Mouse (Mus musculus) bone marrow, adult 2 months (tissue): ENCODE results near the gene Zbtb9.

Experiments used
- CTCF ChIP-seq: fragments of 200-500 bp; IDR thresholded peaks from 2 replicates; pipeline ENCODE4 v1.5.1; 2011; ENCODE audit warnings: low read length, control low read depth; ENCODE audit not compliant: control insufficient read depth, insufficient read depth
- POLR2A ChIP-seq: fragments of 200-500 bp; IDR thresholded peaks from 2 replicates; pipeline ENCODE4 v1.6.1; 2011; ENCODE audit warnings: low read depth, mild to moderate bottlenecking, control low read depth, low read length, borderline replicate concordance; ENCODE audit not compliant: control insufficient read depth

DNA sequence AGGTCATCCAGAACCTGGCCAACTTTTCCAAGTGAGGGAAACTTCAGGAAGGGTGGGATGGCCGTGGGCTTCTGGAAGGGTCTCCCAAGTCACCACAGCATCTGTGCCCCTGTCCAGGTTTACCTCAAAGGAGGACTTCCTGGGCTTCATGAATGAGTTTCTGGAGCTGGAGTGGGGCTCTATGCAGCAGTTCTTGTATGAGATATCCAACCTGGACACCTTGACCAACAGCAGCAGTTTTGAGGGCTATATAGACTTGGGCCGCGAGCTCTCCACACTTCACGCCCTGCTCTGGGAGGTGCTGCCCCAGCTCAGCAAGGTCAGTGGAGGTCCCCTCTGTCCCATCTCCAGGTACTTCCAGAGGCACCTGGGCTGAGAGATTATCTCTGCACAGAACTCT lies 13.2 kb upstream of the Zbtb9 start:
- TF ChIP-seq CTCF (no peak), POLR2A (no peak)
